Mouse (Mus musculus): ENCODE results near the gene Cplane1.

DNA sequence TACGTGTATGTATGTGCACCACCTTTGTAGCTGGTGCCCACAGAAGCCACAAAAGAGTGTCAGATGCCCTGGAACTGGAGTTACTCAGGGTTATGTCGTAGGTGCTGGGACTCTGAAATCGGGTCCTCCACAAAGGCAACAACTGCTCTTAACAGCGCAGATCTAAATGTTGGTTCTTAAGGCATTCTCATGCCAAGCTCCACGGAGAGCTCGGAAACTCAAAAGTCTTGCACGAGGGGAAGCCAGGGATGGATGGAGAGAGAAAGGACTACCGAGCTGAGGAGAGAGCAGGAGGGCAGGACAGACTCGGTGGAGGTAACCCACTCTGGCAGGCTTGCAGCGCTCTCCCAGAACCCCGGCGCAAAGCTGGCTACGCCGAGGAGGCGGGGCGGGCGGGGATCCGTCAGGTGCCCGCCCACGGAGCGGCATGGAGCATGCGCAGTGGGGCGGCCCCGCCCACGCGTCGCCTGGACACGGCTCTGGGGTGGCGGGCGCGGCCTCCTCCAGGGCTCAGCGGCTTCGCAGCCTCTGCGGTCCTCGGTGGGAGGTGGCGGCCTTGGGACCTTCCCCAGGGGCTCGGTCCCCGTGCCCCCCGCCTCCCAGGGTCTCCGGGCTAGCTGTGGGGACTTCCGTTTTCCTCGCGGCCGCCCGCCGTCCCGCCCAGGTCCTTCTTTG is at the start of gene Cplane1:
- no peak for TF ChIP-seq EP300 (IDR thresholded peaks at IDR 0.05; ENCODE audit: low read depth)
- 0 out of 2 replicates have a peak, but pooled peaks have one; percentile 9 for TF ChIP-seq CTCF (IDR thresholded peaks at IDR 0.05; ENCODE audit: low read depth)
